Mouse (Mus musculus): Measurements from ENCODE around the gene Il1rapl2.
A peak's percentile ranks its signal among the peaks of the same experiment; 100 is the strongest.

Il1rapl2 gene

GRCm38 (mm10) chrX:137570321-137571195, at the start of gene Il1rapl2:
TSS of gene Il1rapl2 (plus strand) at chrX:137570608.
- no peak for DNase-seq (ENCODE audit: low spot score in 2 of 2)

- DNase-seq (ENCODE audit: low spot score in 2 of 2), result no peak
Observed at GRCm38 (mm10) chrX:137548348-137548747, 22.1 kb upstream of the Il1rapl2 start.

- DNase-seq (ENCODE audit: low spot score in 2 of 2), result no peak
Observed at GRCm38 (mm10) chrX:137569472-137570188, 778 bp upstream of the Il1rapl2 start.

- no peak for DNase-seq (ENCODE audit: low spot score in 2 of 2)
Observed at GRCm38 (mm10) chrX:137582656-137583055, 12.2 kb downstream of the Il1rapl2 start.

GRCm38 (mm10) chrX:137620697-137621096, 50.3 kb downstream of the Il1rapl2 start:
- DNase-seq (ENCODE audit: low spot score in 2 of 2), result no peak

- peak; percentile 1 to 5 for DNase-seq (ENCODE audit: low spot score in 2 of 2)
Observed at GRCm38 (mm10) chrX:137667011-137667410, 96.6 kb downstream of the Il1rapl2 start.

GRCm38 (mm10) chrX:137687974-137688373, 117.6 kb downstream of the Il1rapl2 start:
- DNase-seq (ENCODE audit: low spot score in 2 of 2), result no peak

GRCm38 (mm10) chrX:137700006-137700405, 129.6 kb downstream of the Il1rapl2 start:
- no peak for DNase-seq (ENCODE audit: low spot score in 2 of 2)

GRCm38 (mm10) chrX:137755537-137755936, 185.1 kb downstream of the Il1rapl2 start:
- no peak for DNase-seq (ENCODE audit: low spot score in 2 of 2)

- DNase-seq (ENCODE audit: low spot score in 2 of 2), result no peak
Observed at GRCm38 (mm10) chrX:137805484-137806200, 235.2 kb downstream of the Il1rapl2 start.

GRCm38 (mm10) chrX:137806231-137807114, 236.1 kb downstream of the Il1rapl2 start:
- DNase-seq (ENCODE audit: low spot score in 2 of 2), result no peak

- DNase-seq (ENCODE audit: low spot score in 2 of 2), result no peak
Observed at GRCm38 (mm10) chrX:137809526-137809925, 239.1 kb downstream of the Il1rapl2 start.

GRCm38 (mm10) chrX:137812151-137812550, 241.7 kb downstream of the Il1rapl2 start:
- DNase-seq (ENCODE audit: low spot score in 2 of 2), result no peak

- DNase-seq (ENCODE audit: low spot score in 2 of 2), result no peak
Observed at GRCm38 (mm10) chrX:137848936-137849335, 278.5 kb downstream of the Il1rapl2 start.

GRCm38 (mm10) chrX:137923490-137923889, 353.1 kb downstream of the Il1rapl2 start:
- no peak for DNase-seq (ENCODE audit: low spot score in 2 of 2)

GRCm38 (mm10) chrX:137926835-137927234, 356.4 kb downstream of the Il1rapl2 start:
- no peak for DNase-seq (ENCODE audit: low spot score in 2 of 2)

GRCm38 (mm10) chrX:137947741-137948140, 377.3 kb downstream of the Il1rapl2 start:
- DNase-seq (ENCODE audit: low spot score in 2 of 2), result no peak

GRCm38 (mm10) chrX:137971306-137971705, 400.9 kb downstream of the Il1rapl2 start:
- no peak for DNase-seq (ENCODE audit: low spot score in 2 of 2)

GRCm38 (mm10) chrX:138043113-138043512, 472.7 kb downstream of the Il1rapl2 start:
- DNase-seq (ENCODE audit: low spot score in 2 of 2), result no peak

- DNase-seq (ENCODE audit: low spot score in 2 of 2), result no peak
Observed at GRCm38 (mm10) chrX:138103954-138104353, 533.5 kb downstream of the Il1rapl2 start.

- no peak for DNase-seq (ENCODE audit: low spot score in 2 of 2)
Observed at GRCm38 (mm10) chrX:138104668-138105067, 534.3 kb downstream of the Il1rapl2 start.
